Mouse (Mus musculus) spleen, adult 2 months (tissue): ENCODE data around the gene Rint1.

Source experiments
- CTCF ChIP-seq: fragments of 200-500 bp; IDR thresholded peaks from 2 replicates; pipeline ENCODE4 v1.5.1; 2011; ENCODE audit warnings: mild to moderate bottlenecking, inconsistent platforms; ENCODE audit not compliant: insufficient read depth, insufficient read length, insufficient replicate concordance; ENCODE audit errors: extremely low read depth
- POLR2A ChIP-seq: fragments of 200-500 bp; IDR thresholded peaks from 2 replicates; pipeline ENCODE4 v1.6.1; 2011; ENCODE audit warnings: low read depth, low read length, inconsistent platforms

DNA sequence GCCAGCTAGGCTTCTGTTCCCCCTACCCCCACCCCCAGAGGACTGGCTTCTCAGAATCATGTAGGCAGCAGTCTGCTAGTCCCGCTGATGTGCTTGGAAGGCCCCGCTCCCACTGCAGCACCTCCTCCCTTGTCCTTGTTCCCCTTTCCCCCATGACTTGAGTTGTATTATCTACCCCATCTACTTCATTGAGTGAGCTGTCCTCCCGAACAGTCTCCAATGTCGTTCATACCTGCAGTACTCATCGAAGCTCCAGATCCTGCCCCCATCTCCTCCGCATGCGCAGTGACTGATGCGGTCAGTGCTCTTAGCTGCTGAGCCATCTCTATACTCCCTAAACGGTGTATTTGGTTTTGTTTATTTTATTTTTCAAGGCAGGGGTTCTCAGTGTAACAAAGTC, 74.2 kb downstream of the Rint1 start:
- TF ChIP-seq POLR2A = no peak
- no peak for TF ChIP-seq CTCF
